Mouse (Mus musculus) kidney, postnatal 10 days (tissue): Measurements from ENCODE around the gene Mmp17.

ENCODE experiments used
- DNase-seq: peaks from one replicate; pipeline ENCODE4 v3.0.0; 2021; ENCODE audit warnings: mixed read lengths

Gene Mmp17

GRCm38 (mm10) chr5:129583761-129584582 lies at the start of gene Mmp17:
Gene Mmp17 (plus strand): TSS chr5:129584169.
- DNase-seq = peak; percentile 92

GRCm38 (mm10) chr5:129534500-129534899 lies 49.5 kb upstream of the Mmp17 start:
- DNase-seq = no peak

- DNase-seq = no peak
These were observed 48.9 kb upstream of the Mmp17 start for GRCm38 (mm10) chr5:129535021-129535420.

- DNase-seq = no peak
These were observed 48.5 kb upstream of the Mmp17 start for GRCm38 (mm10) chr5:129535431-129535830.

GRCm38 (mm10) chr5:129538826-129539225 lies 45.1 kb upstream of the Mmp17 start:
- DNase-seq = no peak

- DNase-seq = no peak
These were observed 41.7 kb upstream of the Mmp17 start for GRCm38 (mm10) chr5:129542236-129542635.

GRCm38 (mm10) chr5:129545787-129546186 lies 38.2 kb upstream of the Mmp17 start:
- peak; percentile 54 for DNase-seq

GRCm38 (mm10) chr5:129549716-129550115 lies 34.3 kb upstream of the Mmp17 start:
- DNase-seq = no peak

- no peak for DNase-seq
These were observed 33.2 kb upstream of the Mmp17 start for GRCm38 (mm10) chr5:129550790-129551189.

- no peak for DNase-seq
These were observed 32.0 kb upstream of the Mmp17 start for GRCm38 (mm10) chr5:129551991-129552390.

GRCm38 (mm10) chr5:129553642-129554041 lies 30.3 kb upstream of the Mmp17 start:
- DNase-seq = no peak

GRCm38 (mm10) chr5:129558591-129558990 lies 25.4 kb upstream of the Mmp17 start:
- no peak for DNase-seq

GRCm38 (mm10) chr5:129559283-129559682 lies 24.7 kb upstream of the Mmp17 start:
- no peak for DNase-seq

GRCm38 (mm10) chr5:129562342-129562741 lies 21.6 kb upstream of the Mmp17 start:
- DNase-seq = no peak

GRCm38 (mm10) chr5:129568596-129568995 lies 15.4 kb upstream of the Mmp17 start:
- DNase-seq = no peak

- peak; percentile 76 for DNase-seq
These were observed 5.8 kb upstream of the Mmp17 start for GRCm38 (mm10) chr5:129578201-129578600.

- peak; percentile 33 for DNase-seq
These were observed 3.9 kb upstream of the Mmp17 start for GRCm38 (mm10) chr5:129580046-129580445.

- DNase-seq = no peak
These were observed 3.4 kb upstream of the Mmp17 start for GRCm38 (mm10) chr5:129580572-129580971.

GRCm38 (mm10) chr5:129581015-129581414 lies 3.0 kb upstream of the Mmp17 start:
- no peak for DNase-seq

GRCm38 (mm10) chr5:129583331-129583730 lies 638 bp upstream of the Mmp17 start:
- peak; percentile 21 for DNase-seq

GRCm38 (mm10) chr5:129584583-129585541 lies 893 bp downstream of the Mmp17 start:
- peak; percentile 69 for DNase-seq

- peak; percentile 91 for DNase-seq
These were observed 2.0 kb downstream of the Mmp17 start for GRCm38 (mm10) chr5:129586016-129586415.

- no peak for DNase-seq
These were observed 2.5 kb downstream of the Mmp17 start for GRCm38 (mm10) chr5:129586471-129586870.

- DNase-seq = peak; percentile 25
These were observed 6.9 kb downstream of the Mmp17 start for GRCm38 (mm10) chr5:129590915-129591314.
